Mouse (Mus musculus) intestine, embryonic 14.5 days (tissue): ENCODE results near the gene Pmpca. TPM values are rescaled to one million over a fixed set of nuclear protein-coding genes. Genes with fewer than 3 reads are reported as not detected.

Source experiments
- ATAC-seq: fragments of 200-750 bp; cut with Nextera tagmentation; replicated peaks from 2 replicates; pipeline ENCODE4 v1.8.0; 2017; ENCODE audit warnings: low read depth, moderate number of reproducible peaks, moderate TSS enrichment, moderate library complexity; ENCODE audit not compliant: low FRiP score, low TSS enrichment
- DNase-seq: peaks from one replicate; pipeline ENCODE4 v3.0.0-alpha.2; 2018; ENCODE audit warnings: low spot score
- H3K27ac ChIP-seq: fragments of 300-500 bp; sonication (generic); 2 replicates; pipeline ENCODE4 v1.5.1; 2014; ENCODE audit warnings: low read depth, mild to moderate bottlenecking, control low read depth
- H3K27me3 ChIP-seq: fragments of 300-500 bp; sonication (generic); replicated peaks from 2 replicates; pipeline ENCODE4 v1.6.1; 2014; ENCODE audit warnings: low read length, control low read depth; ENCODE audit not compliant: control insufficient read depth, insufficient read depth
- H3K36me3 ChIP-seq: fragments of 300-500 bp; sonication (generic); 2 replicates; pipeline ENCODE4 v1.6.1; 2014; ENCODE audit warnings: low read length, control low read depth; ENCODE audit not compliant: control insufficient read depth, insufficient read depth
- H3K4me1 ChIP-seq: fragments of 300-500 bp; sonication (generic); replicated peaks from 2 replicates; pipeline ENCODE4 v1.6.1; 2014; ENCODE audit warnings: low read length, control low read depth, mixed read lengths; ENCODE audit not compliant: control insufficient read depth, insufficient read depth
- H3K4me2 ChIP-seq: fragments of 300-500 bp; sonication (generic); 2 replicates; pipeline ENCODE4 v1.6.1; 2014; ENCODE audit warnings: low read length
- H3K4me3 ChIP-seq: fragments of 300-500 bp; sonication (generic); 2 replicates; pipeline ENCODE4 v1.5.1; 2014; ENCODE audit warnings: low read depth, low read length, control low read depth, mixed read lengths
- H3K9ac ChIP-seq: fragments of 300-500 bp; sonication (generic); 2 replicates; pipeline ENCODE4 v1.6.1; 2014; ENCODE audit warnings: mild to moderate bottlenecking, low read length
- H3K9me3 ChIP-seq: fragments of 300-500 bp; sonication (generic); 2 replicates; pipeline ENCODE4 v1.6.1; 2016; ENCODE audit warnings: low read length, control low read depth; ENCODE audit not compliant: control insufficient read depth
- WGBS: fragments of 180-500 bp; shearing (Covaris S2); extraction: QIAGEN DNeasy Blood & Tissue Kit; methylation state at CpG from one replicate; pipeline ENCODE4 v1.1.7; 2014; 5-methylcytosine and 5-hydroxymethylcytosine counted together
- polyA plus RNA-seq: library from polyadenylated mRNA; unstranded; fragments of >200 nt; fragmentation: Nextera tagmentation; extraction: Ambion mirVana; gene quantifications from 2 replicates; pipeline ENCODE4 v1.2.1, GENCODE M21; 2014

The Pmpca gene
- polyA plus RNA-seq, 1 experiment from 2014 or later: 90.2 TPM

DNA sequence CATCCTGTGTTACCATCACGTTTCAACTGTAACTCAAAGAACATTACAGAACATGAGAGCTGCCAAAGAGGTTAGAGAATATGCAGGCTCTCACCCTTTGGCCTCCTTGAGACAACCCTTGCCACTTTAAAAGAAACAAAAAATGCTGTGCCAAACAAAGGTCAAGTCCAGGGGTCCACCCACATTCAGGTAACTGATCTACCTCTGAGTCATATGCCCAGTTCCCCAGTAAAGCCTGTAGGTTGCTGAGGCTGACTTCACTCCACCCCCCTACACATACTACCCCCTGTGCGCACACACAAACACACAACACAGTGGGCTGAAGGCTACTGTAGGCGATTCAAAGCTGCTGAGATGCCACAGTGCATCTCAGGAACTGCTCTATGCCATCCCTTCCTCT, 1.4 kb upstream of the Pmpca start:
- Histone ChIP-seq H3K9ac (no peak overlapping the region), H3K27me3 (no peaks in the 10 kb centered on the region), H3K4me3 (peak overlapping the region; percentile 53; the same call in 1 of the 2 replicates), H3K9me3 (no peaks in the 10 kb centered on the region), H3K4me2 (peak overlapping the region; percentile 93), H3K4me1 (peaks cover 11% of the 10 kb centered on the region), H3K36me3 (peaks cover 71% of the 10 kb centered on the region), H3K27ac (no peak overlapping the region)
- DNase-seq: no peak
- 81% methylated on average over 3 of the region's 3 CpGs for WGBS
- no peak for ATAC-seq

GRCm38 (mm10) chr2:26388682-26389153, 421 bp upstream of the Pmpca start:
- DNase-seq: peak; percentile 78
- H3K36me3 ChIP-seq: peaks cover 71% of the 10 kb centered on the region
- peak overlapping the region; percentile 53 for H3K4me3 ChIP-seq
- ATAC-seq: peak; percentile 59
- H3K9ac ChIP-seq: peak overlapping the region; percentile 82
- no peaks in the 10 kb centered on the region for H3K27me3 ChIP-seq
- under 1% methylated on average over 43 of the region's 45 CpGs for WGBS
- H3K9me3 ChIP-seq: no peaks in the 10 kb centered on the region
- H3K4me1 ChIP-seq: peaks cover 11% of the 10 kb centered on the region
- peak overlapping the region; percentile 47; the same call in 1 of the 2 replicates for H3K27ac ChIP-seq
- H3K4me2 ChIP-seq: peak overlapping the region; percentile 93

DNA sequence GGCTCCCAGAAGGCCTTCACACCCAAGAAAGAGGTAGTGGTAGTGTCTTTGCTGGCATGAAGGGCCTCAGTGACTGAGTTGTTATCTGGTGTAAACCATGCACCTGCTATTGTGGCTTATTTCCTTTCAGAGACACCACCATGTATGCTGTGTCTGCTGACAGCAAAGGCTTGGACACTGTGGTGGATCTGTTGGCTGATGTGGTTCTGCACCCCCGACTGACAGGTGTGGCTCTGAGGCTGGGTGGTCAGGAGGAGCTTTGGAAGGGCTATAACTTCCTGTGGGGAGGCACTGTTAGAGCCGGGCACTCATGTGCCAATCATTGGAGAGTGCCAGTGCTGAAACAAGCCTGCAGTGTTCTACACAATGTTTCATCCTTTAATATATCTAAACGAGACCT, 1.8 kb downstream of the Pmpca start:
- no peak for DNase-seq
- Histone ChIP-seq H3K9me3 (no peaks in the 10 kb centered on the region), H3K4me3 (no peak overlapping the region), H3K9ac (no peak overlapping the region), H3K27ac (no peak overlapping the region), H3K27me3 (no peaks in the 10 kb centered on the region), H3K4me2 (no peak overlapping the region), H3K4me1 (peaks cover 11% of the 10 kb centered on the region), H3K36me3 (peaks cover 71% of the 10 kb centered on the region)
- WGBS: 83% methylated on average over 3 of the region's 3 CpGs
- no peak for ATAC-seq

- Histone ChIP-seq H3K36me3 (peaks cover 71% of the 10 kb centered on the region), H3K27me3 (no peaks in the 10 kb centered on the region), H3K4me1 (peaks cover 11% of the 10 kb centered on the region), H3K27ac (no peak overlapping the region), H3K9me3 (no peaks in the 10 kb centered on the region), H3K9ac (no peak overlapping the region), H3K4me2 (no peak overlapping the region), H3K4me3 (no peak overlapping the region)
- ATAC-seq (no peak), DNase-seq (no peak)
- WGBS: 91% methylated on average over 6 of the region's 6 CpGs
These were observed 2.5 kb downstream of the Pmpca start for GRCm38 (mm10) chr2:26391617-26392016.

DNA sequence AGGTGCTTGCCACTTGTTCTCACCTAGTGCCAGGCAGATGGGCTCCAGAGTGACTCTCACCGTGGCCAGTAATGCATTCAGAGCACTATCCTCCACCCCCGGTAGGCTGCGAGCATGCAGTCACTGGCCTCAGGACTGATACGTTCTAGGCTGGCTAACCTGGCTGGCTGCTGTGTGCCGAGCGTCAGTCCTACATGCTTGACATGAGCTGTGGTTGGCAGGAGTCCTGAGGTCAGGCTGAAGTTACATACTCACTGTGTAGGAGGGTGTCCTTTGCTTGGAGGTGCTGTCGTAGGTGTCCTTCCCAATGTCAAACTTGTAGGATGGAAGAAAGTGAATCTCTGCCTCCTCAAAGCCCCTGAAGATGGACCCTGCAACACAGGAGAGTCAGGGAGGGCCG, 9.8 kb downstream of the Pmpca start:
- no peak overlapping the region for H3K4me2 ChIP-seq
- no peaks in the 10 kb centered on the region for H3K27me3 ChIP-seq
- ATAC-seq: no peak
- no peak overlapping the region for H3K4me3 ChIP-seq
- no peak overlapping the region for H3K27ac ChIP-seq
- no peak for DNase-seq
- no peak overlapping the region for H3K9ac ChIP-seq
- H3K4me1 ChIP-seq: no peaks in the 10 kb centered on the region
- H3K9me3 ChIP-seq: no peaks in the 10 kb centered on the region
- WGBS: 89% methylated on average over 8 of the region's 8 CpGs
- peaks cover 80% of the 10 kb centered on the region for H3K36me3 ChIP-seq

GRCm38 (mm10) chr2:26399647-26400046, 10.5 kb downstream of the Pmpca start:
- DNase-seq: no peak
- Histone ChIP-seq H3K4me2 (no peak overlapping the region), H3K36me3 (peaks cover 73% of the 10 kb centered on the region), H3K27me3 (no peaks in the 10 kb centered on the region), H3K4me1 (no peaks in the 10 kb centered on the region), H3K9me3 (no peaks in the 10 kb centered on the region), H3K9ac (no peak overlapping the region), H3K4me3 (no peak overlapping the region), H3K27ac (no peak overlapping the region)
- WGBS: 79% methylated on average over 5 of the region's 5 CpGs
- no peak for ATAC-seq

GRCm38 (mm10) chr2:26400296-26400695, 11.2 kb downstream of the Pmpca start:
- no peak overlapping the region for H3K4me3 ChIP-seq
- H3K27ac ChIP-seq: no peak overlapping the region
- H3K9me3 ChIP-seq: no peaks in the 10 kb centered on the region
- ATAC-seq: no peak
- H3K27me3 ChIP-seq: no peaks in the 10 kb centered on the region
- no peak overlapping the region for H3K4me2 ChIP-seq
- H3K36me3 ChIP-seq: peaks cover 66% of the 10 kb centered on the region
- H3K9ac ChIP-seq: no peak overlapping the region
- DNase-seq: no peak
- no peaks in the 10 kb centered on the region for H3K4me1 ChIP-seq
- WGBS: 90% methylated on average over 5 of the region's 5 CpGs

DNA sequence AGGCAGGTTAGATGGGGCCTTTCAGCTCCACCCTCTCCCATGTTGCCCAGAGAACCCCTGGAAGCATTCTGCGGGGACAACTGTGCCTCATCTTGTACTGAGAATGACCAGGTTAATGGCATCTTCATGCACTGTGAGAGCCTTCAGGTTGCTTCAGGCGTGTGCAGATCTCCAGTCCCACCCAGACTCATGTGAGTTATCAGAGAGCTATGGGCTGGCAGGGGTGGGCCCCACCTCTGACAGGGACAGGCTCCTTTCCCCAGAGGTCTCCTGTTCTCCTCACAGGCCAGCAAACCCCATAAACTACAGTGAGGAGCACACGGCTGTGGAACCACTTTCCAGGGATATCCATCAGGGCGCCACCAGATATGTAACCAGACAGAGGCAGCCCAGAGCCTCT, 11.9 kb downstream of the Pmpca start:
- Histone ChIP-seq H3K4me3 (no peak overlapping the region), H3K4me2 (no peak overlapping the region), H3K36me3 (peaks cover 59% of the 10 kb centered on the region), H3K9me3 (no peaks in the 10 kb centered on the region), H3K4me1 (no peaks in the 10 kb centered on the region), H3K9ac (no peak overlapping the region), H3K27ac (no peak overlapping the region), H3K27me3 (no peaks in the 10 kb centered on the region)
- DNase-seq (no peak), ATAC-seq (no peak)
- WGBS: 87% methylated on average over 4 of the region's 4 CpGs

GRCm38 (mm10) chr2:26402265-26402664, 13.1 kb downstream of the Pmpca start:
- ATAC-seq (no peak), DNase-seq (no peak)
- Histone ChIP-seq H3K27me3 (no peaks in the 10 kb centered on the region), H3K9me3 (no peaks in the 10 kb centered on the region), H3K27ac (no peak overlapping the region), H3K36me3 (peaks cover 47% of the 10 kb centered on the region), H3K4me3 (no peak overlapping the region), H3K9ac (no peak overlapping the region), H3K4me1 (peaks cover 10% of the 10 kb centered on the region), H3K4me2 (no peak overlapping the region)
- 83% methylated on average over 1 of the region's 1 CpGs for WGBS
